Comparison of ENCODE assay signal across 12 mouse cellular contexts in the genomic region with DNA sequence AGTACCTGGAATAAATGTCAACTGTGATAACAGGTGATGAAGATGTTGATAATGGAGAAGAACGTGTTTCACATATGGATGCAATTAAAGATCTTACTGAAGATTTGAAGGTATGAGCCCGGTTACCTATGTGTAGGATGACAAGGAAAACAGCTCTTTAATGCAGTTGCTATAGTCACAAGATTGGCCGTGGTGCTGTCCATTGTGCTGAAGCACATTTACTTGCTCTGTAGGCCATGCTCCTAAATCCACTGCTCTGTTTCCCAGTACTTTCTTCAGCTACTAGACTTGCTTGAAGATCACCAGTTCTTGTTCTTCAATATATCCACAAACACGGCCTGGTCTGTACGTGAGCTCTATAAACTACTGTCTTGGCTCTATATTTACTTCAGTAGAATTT.
DNase-seq lines count a peak whose midpoint lies in the region; ATAC-seq and TF ChIP-seq lines count a peak whose summit lies in the region.
"Had no signal": no experiment of that assay in that cellular context is flagged by ENCODE, and none has a peak within 500 bp of the region (broad histone marks: within the 10 kb centered on the region; RNA-seq: fewer than 3 reads in every experiment).

No protein-coding gene starts in this region.

- H3K27ac ChIP-seq in forebrain, embryonic 11.5 days (ENCODE audit: low read depth, low read length) = no peak overlapping the region
- no peak overlapping the region for H3K27ac ChIP-seq in forebrain, embryonic 16.5 days (ENCODE audit: low read length)
- no peak overlapping the region for H3K27ac ChIP-seq in lung, postnatal 0 days (ENCODE audit: low read length)
- no peak overlapping the region for H3K27ac ChIP-seq in thymus, adult 2 months (ENCODE audit: control insufficient read depth, insufficient read depth, low read length)
- H3K27ac ChIP-seq: forebrain, embryonic 15.5 days; heart, embryonic 10.5 days had no signal

- no peak for TF ChIP-seq CTCF in lung, postnatal 0 days (IDR thresholded peaks at IDR 0.05)
- no peak for TF ChIP-seq CTCF in thymus, adult 2 months (IDR thresholded peaks at IDR 0.05; ENCODE audit: borderline replicate concordance, control insufficient read depth, extremely low read depth, insufficient read depth, low read length, poor library complexity)

- peak; percentile 62 for DNase-seq in forebrain, embryonic 11.5 days (ENCODE audit: low spot score)
- DNase-seq in lung, postnatal 0 days (ENCODE audit: low spot score) = peak; percentile 23
- no peak for DNase-seq in lung, postnatal 10 days
- peak; percentile 54 for DNase-seq in embryo, embryonic 11.5 days (ENCODE audit: low read depth, low spot score)
- peak; percentile 48 for DNase-seq in retina, postnatal 1 day
- no peak for DNase-seq in thymus, adult 2 months
- DNase-seq: B cell, adult 2 months; right cerebral cortex, postnatal 25 days had no signal

- ATAC-seq in forebrain, embryonic 11.5 days (replicated peaks; ENCODE audit: low FRiP score) = no peak
- ATAC-seq in forebrain, embryonic 16.5 days = no peak
- ATAC-seq in lung, postnatal 0 days = no peak
- ATAC-seq in erythroid progenitor cell, adult 5-6 weeks (replicated peaks; ENCODE audit: low FRiP score, poor library complexity, severe bottlenecking) = no peak
- ATAC-seq: forebrain, embryonic 15.5 days had no signal

- TF ChIP-seq POLR2A in thymus, adult 2 months (IDR thresholded peaks at IDR 0.05; ENCODE audit: control insufficient read depth, extremely low read depth, insufficient read depth, low read length, poor library complexity) = no peak

- H3K4me2 ChIP-seq in forebrain, embryonic 11.5 days (ENCODE audit: low read depth, low read length, severe bottlenecking) = no peak overlapping the region
- H3K4me2 ChIP-seq in forebrain, embryonic 16.5 days (ENCODE audit: low read length) = no peak overlapping the region
- no peak overlapping the region for H3K4me2 ChIP-seq in lung, postnatal 0 days (replicated peaks; ENCODE audit: low read depth, low read length)
- H3K4me2 ChIP-seq: forebrain, embryonic 15.5 days had no signal

- WGBS in forebrain, embryonic 11.5 days = 59% methylated on average over 5 of the region's 5 CpGs
- 61% methylated on average over 5 of the region's 5 CpGs for WGBS in forebrain, embryonic 16.5 days
- 45% methylated on average over 5 of the region's 5 CpGs for WGBS in lung, postnatal 0 days
- 56% methylated on average over 5 of the region's 5 CpGs for WGBS in thymus, adult 2 months

- TF ChIP-seq EP300 in lung, postnatal 0 days (IDR thresholded peaks at IDR 0.05) = no peak

- no peaks in the 10 kb centered on the region for H3K27me3 ChIP-seq in forebrain, embryonic 11.5 days (ENCODE audit: control insufficient read depth, insufficient read depth, low read length)
- no peaks in the 10 kb centered on the region for H3K27me3 ChIP-seq in forebrain, embryonic 16.5 days (replicated peaks; ENCODE audit: control insufficient read depth, insufficient read depth, low read length)
- H3K27me3 ChIP-seq in lung, postnatal 0 days (replicated peaks; ENCODE audit: insufficient read depth, low read length) = no peaks in the 10 kb centered on the region
- no peaks in the 10 kb centered on the region for H3K27me3 ChIP-seq in thymus, adult 2 months (ENCODE audit: control insufficient read depth, insufficient read depth, low read length)
- H3K27me3 ChIP-seq: forebrain, embryonic 15.5 days had no signal

- no peaks in the 10 kb centered on the region for H3K36me3 ChIP-seq in forebrain, embryonic 11.5 days (ENCODE audit: control insufficient read depth, insufficient read depth, low read length)
- H3K36me3 ChIP-seq in forebrain, embryonic 16.5 days (ENCODE audit: control insufficient read depth, insufficient read depth) = no peaks in the 10 kb centered on the region
- no peaks in the 10 kb centered on the region for H3K36me3 ChIP-seq in lung, postnatal 0 days (ENCODE audit: insufficient read depth, low read length)
- H3K36me3 ChIP-seq in thymus, adult 2 months (ENCODE audit: control insufficient read depth, insufficient read depth, low read length) = no peaks in the 10 kb centered on the region
- H3K36me3 ChIP-seq: forebrain, embryonic 15.5 days; heart, embryonic 10.5 days had no signal

- H3K4me1 ChIP-seq in forebrain, embryonic 11.5 days (replicated peaks; ENCODE audit: control insufficient read depth, insufficient read depth, low read length) = no peaks in the 10 kb centered on the region
- no peaks in the 10 kb centered on the region for H3K4me1 ChIP-seq in forebrain, embryonic 16.5 days (replicated peaks; ENCODE audit: control insufficient read depth, insufficient read depth, low read length)
- H3K4me1 ChIP-seq in lung, postnatal 0 days (ENCODE audit: insufficient read depth, low read depth, low read length) = no peaks in the 10 kb centered on the region
- no peaks in the 10 kb centered on the region for H3K4me1 ChIP-seq in thymus, adult 2 months (replicated peaks; ENCODE audit: control insufficient read depth, insufficient read depth, low read length)
- H3K4me1 ChIP-seq: forebrain, embryonic 15.5 days; heart, embryonic 10.5 days had no signal

- H3K4me3 ChIP-seq in forebrain, embryonic 11.5 days (ENCODE audit: low read depth, low read length) = no peak overlapping the region
- no peak overlapping the region for H3K4me3 ChIP-seq in forebrain, embryonic 16.5 days (replicated peaks; ENCODE audit: low read length)
- H3K4me3 ChIP-seq in lung, postnatal 0 days (ENCODE audit: low read depth, low read length) = no peak overlapping the region
- H3K4me3 ChIP-seq in thymus, adult 2 months (ENCODE audit: control insufficient read depth, insufficient read depth, low read length) = no peak overlapping the region
- H3K4me3 ChIP-seq: forebrain, embryonic 15.5 days; heart, embryonic 10.5 days had no signal

- H3K9ac ChIP-seq in forebrain, embryonic 11.5 days (ENCODE audit: low read length) = no peak overlapping the region
- no peak overlapping the region for H3K9ac ChIP-seq in forebrain, embryonic 16.5 days (replicated peaks; ENCODE audit: low read depth, low read length)
- H3K9ac ChIP-seq in lung, postnatal 0 days (replicated peaks; ENCODE audit: low read depth) = no peak overlapping the region
- H3K9ac ChIP-seq: forebrain, embryonic 15.5 days had no signal

- no peaks in the 10 kb centered on the region for H3K9me3 ChIP-seq in forebrain, embryonic 11.5 days (ENCODE audit: control insufficient read depth, low read length)
- H3K9me3 ChIP-seq in forebrain, embryonic 16.5 days (ENCODE audit: control insufficient read depth, low read length) = no peaks in the 10 kb centered on the region
- H3K9me3 ChIP-seq in lung, postnatal 0 days (ENCODE audit: low read length) = no peaks in the 10 kb centered on the region
- H3K9me3 ChIP-seq: forebrain, embryonic 15.5 days; heart, embryonic 10.5 days had no signal

Comparison
In these comparisons a context has a peak if more than half of its experiments do, and no peak if none do; other contexts are left out.
1. DNase-seq: peak in forebrain, embryonic 11.5 days (single experiment), lung, postnatal 0 days (single experiment), embryo, embryonic 11.5 days (single experiment) and retina, postnatal 1 day (single experiment); none in lung, postnatal 10 days (single experiment) and thymus, adult 2 months (single experiment).